Mouse (Mus musculus): ENCODE data around the gene Negr1. TPM values are rescaled to one million over a fixed set of nuclear protein-coding genes. Genes with fewer than 3 reads are reported as not detected.
A peak's percentile ranks its signal among the peaks of the same experiment; 100 is the strongest.

The Negr1 gene
- 1 to 10 TPM in 1 of 2 experiments, under 1 TPM in 1; 0.40 to 1.9 TPM for total RNA-seq (2021)
- long read RNA-seq, experiment 1: 0 reads
- long read RNA-seq, experiment 2: 0 reads

DNA sequence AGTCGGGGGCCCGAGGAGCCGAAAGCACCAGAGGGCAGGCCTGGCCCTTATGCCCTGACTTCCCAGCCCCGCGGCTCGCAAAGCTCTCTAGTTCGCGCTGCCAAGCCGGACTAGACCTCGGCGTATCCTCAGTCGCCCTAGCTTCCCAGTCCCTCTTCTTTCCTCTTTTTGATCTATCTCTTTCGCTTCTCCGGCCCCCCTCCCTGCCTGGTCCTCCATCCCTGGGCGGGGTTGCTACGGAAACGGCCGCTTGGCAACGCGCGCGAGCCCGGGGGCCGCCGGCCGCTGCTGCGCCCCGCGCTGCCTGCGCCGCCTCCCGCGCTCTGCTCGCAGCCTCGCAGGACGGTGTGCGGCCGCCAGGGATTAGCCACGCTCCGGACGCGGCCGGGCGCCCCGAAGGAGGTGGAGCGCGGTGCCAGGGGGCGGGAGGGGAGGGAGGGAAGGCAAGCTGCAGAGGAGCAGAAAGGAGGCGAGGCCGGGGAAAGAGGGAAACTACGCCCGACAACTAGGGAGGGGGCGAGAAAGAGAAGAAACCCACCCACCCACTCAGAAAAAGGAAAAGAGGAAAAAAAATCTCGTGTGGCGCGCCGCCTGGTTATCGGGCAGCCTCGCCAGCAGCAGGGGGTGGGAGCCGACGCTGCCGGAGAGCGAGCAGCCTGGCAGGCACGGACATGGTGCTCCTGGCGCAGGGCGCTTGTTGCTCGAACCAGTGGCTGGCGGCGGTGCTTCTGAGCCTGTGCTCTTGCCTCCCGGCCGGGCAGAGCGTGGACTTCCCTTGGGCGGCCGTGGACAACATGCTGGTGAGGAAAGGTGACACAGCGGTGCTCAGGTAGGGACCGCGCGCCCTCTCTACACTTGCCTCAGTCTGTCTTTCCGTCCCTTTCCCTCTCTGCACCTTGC is at the start of gene Negr1:
TSS of gene Negr1 (plus strand) at position 271 of the 900 bp plus-strand sequence.
- DNase-seq: peak; percentile 51 to 66

DNA sequence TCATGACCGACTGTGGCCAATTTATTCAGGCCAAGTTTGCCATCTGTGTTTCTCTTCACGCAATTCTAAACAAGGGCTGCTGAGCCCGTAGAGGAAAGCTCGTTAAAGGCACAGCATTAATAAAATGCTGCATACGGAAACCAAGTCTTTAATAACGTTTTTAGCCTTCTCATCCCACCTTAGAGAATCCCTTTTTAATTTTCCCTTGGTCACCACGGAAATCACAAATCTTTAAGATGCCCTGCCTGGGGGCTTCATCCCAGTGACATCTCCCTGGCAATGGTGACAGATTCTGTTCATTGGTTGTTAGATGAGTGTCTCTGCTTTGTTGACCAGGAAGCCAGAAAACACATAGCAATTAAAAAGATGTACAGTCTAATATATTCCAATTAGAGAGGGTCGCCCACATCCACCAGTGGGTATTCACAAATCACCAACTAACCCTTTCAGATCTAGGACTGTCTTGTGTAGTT is 35.1 kb upstream of the Negr1 start:
- DNase-seq: no peak

DNA sequence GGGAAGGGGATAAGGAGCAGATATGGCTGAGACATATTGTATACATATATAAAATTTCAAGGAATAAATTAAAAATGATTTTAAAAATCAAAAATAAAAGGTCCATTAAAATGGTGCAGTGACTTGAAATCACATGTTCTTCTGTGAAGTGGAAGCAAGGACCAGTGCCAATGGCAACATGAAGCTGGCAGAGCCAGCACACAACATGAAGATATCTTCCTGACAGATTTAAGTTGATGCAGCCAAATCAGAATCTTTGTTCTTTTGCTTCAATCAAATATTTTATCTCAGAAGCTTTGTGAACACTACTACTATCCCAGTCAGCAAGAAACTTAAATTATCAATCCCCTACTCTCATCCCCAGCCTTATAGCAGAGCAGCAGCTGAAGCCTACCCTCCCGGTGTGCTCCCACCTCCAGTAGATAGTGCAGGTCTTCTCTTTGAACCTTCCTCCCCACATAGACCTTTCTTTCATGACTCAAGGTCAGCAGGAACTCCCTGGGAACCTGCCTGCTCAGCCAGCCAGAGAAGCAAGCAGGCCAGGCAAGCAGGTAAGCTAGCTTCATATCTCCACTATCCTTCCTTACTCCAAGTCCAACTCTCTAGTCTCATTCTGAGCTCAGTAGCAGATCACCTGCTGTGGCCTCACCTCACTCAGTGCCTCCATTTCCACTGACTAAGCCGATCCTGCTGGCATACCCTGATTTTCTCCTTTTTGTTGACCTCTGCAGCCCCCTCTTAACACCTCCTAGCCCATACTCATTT is 34.2 kb upstream of the Negr1 start:
- no peak for DNase-seq

DNA sequence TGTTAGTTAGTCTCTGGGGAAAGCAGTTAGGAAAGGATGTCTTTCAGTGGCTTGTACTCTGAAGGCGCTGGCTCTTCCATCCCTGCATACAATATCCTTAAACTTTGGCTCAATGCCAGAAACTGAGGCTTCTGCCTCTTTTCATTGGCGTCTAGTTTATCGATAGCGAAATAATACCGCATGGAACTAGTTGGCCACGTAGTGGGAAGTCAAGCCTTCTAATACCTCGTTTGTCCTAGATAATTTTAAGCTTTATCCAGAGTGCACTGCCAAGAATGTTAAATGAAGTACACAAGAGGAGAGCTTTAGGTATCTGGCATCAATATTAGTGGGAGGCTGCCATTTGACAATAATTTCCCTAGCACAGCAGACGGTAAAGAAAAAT is 2.2 kb upstream of the Negr1 start:
- DNase-seq: peak in 1 of 2 experiments; percentile 9

DNA sequence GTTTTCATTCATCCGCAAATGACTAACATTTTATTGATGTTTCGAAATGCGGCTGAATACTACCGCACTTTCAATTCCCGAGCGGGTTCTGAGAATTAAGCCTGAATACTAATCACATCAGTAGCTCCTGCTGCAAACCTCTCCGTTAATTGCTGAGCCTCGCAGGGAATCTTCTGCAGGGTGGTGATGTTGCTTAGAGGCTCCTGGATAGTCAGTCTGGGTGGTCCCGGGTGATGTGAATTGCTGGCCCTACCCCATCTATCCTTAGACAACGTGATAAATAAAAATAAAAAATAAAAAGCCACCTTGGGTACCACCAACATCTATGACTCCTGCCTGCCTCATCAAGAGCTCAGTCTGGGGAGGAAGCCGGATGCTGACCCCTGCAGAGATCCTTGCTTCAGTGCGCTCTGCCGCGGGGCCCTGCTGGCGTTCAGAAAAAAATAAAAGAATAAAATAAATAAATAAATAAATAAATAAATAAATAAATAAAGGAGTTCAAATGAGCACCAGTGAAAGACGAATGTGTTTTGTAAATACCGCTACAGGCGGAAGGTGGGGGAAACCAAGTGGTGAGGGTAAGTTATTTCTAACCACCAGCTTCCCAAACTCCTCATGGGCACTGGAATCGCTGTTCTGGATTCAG is 1.6 kb upstream of the Negr1 start:
- no peak for DNase-seq

DNA sequence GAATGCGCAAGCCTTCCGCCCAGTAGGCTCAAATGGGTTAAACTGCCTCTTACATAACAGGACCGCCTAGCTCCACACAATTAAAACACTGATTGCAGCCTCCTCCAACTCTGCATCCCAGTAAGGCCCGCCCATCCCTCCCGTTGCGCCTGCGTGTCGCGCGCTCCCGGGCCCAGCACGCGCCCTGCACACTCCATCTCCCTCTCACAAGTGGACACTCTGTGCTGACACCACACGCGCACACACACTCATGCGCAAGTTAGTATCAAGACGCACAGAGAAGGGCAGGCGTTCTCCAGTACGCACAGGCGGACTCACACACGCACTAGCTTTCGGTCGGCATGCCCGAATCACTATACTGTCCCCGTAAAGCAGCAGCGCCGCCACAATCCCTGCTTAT is 828 bp upstream of the Negr1 start:
- DNase-seq: peak; percentile 66 to 73

DNA sequence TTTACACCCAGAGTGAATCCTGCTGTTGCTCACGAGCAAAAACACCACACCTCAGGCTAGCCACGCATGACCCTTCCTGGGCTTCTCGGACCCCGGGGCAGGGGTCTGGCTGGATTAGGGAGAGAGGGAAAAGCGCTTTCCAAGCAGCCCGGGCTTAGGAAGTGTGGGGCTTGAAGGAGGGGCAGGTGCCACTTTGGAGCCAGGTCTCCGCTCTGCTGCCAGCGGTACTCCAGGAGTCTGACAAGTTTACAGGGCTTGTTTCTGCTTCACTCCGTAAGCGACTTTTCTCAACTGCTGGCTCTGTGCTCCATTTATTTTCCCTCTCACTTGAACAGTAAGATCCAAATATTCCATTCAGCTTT is 811 bp downstream of the Negr1 start:
- no peak for DNase-seq

DNA sequence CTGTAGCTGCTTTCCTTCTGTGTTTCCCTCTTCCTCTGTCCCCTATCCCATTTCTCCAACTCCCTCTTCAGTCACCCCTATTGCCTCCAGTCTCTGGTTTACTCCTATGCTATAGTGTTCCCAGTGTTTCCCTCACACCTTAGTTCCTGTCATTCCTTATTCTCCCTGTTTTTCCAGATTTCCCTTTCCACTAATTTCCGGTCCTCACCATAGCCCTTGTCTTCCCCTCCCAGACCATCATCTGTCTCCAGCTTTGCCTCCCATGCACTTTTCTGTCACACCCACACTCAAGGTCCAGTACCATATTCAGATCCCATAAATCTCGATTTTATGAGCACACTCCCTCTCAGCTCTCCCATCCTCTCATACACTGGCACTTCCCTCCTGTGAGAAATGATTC is 1.2 kb downstream of the Negr1 start:
- no peak for DNase-seq

DNA sequence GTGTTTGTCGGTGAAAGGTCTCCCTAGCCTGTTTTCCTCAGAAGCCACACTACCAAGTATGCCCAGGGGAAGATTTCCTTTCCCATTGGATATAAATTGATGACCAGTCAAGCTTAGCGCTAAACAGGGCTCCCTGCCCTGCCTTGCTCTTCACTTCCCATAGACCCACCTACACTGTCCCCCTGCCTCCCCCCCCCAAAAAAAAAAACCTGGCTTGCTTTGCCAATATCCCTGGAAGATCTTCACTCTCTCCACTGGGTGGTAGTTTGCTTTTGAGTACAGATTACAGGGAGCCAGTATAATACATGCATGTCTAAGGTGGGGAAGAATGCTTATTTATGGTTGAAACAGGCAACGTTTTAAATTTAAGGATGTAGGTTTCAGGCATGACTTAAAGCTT is 1.8 kb downstream of the Negr1 start:
- DNase-seq: no peak

DNA sequence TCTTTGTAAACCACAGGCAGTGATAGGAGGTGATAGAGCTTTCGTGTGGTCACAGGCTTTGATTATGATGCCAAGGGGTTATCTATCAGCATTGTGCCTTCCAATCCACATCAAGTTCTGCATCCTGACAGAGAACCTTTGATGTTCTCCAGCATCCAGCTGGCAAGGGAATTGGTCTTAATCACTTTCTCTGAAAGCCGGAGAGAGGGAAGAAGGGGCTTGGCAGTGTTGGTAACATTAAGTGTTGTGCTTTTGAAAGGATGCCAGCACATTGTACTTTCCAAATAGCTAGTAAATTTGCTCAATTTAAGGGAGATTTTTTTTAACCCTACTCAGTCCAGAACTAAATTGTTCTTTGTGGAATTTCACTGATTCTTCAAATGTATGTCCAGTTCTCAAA is 11.9 kb downstream of the Negr1 start:
- DNase-seq: no peak

DNA sequence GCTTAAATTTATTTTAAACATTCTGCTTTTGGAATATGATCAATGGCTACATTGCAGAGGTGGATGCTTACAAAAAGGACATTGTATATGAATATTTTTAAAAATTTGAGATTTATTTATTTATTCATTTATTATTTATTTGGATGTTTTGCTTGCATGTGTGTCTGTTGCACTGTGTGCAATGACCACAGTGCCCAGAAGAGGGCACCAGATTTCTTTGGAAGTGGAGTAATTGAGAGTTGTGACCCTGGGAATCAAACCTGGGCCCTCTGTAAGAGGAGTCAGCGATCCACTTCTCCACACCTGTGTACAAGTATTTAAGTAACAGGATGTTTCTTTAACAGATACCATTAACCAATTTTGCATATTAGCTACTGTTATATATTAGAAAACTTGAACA is 14.7 kb downstream of the Negr1 start:
- DNase-seq: no peak

DNA sequence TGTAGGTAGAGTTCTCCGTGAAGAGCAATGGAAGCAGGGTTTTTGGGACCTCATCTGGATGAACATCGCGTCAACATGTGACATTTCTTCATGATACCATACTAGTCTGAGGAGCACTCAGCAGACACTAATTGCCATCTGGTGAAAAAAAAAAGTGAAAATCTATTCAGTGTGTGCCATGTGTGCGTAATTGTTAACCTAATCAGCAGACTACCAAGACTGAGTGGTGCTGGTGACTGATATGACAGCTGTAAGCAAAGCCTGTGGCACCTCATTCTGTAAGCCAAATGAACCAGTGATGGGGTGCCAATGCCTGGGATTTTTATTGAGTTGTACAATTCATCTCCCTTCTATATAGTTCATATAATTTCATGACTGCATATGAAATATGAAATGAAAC is 29.0 kb downstream of the Negr1 start:
- no peak for DNase-seq

DNA sequence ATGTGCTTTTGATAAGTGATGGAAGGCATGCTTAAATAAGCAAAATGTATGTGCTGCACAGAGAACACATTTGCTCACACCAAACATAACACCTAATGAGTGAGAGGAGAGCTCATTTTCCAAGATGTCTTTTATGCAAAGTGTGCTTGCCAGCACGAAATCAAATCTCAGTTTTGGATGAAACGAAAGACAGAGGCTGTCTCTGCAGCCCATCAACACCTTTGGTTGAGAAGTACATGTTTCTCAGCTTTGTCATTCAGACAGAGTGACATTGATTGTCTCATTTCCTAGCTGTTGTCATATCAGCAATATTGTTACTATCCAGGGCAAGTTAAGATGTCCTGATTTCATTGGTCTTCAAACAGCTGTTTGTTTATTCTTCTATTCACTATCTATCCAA is 29.5 kb downstream of the Negr1 start:
- no peak for DNase-seq

DNA sequence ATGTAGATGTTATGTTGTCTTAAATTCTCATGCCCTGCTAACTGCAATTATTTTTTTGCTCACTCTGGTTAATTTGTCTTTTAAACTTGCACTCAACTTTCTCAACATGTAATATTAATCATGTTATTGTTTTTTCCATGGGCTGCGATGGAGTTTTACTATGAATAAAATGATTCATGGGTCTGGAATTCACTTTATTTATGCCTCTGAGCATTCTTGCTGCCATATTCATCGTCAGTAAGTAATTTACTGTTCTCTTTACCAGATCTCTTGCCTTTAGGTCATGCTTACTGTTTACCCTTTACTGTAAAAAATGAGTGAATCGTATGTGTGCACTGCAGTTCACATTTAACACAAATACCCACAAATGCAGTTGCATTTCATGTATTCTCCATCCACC is 45.3 kb downstream of the Negr1 start:
- DNase-seq: no peak

DNA sequence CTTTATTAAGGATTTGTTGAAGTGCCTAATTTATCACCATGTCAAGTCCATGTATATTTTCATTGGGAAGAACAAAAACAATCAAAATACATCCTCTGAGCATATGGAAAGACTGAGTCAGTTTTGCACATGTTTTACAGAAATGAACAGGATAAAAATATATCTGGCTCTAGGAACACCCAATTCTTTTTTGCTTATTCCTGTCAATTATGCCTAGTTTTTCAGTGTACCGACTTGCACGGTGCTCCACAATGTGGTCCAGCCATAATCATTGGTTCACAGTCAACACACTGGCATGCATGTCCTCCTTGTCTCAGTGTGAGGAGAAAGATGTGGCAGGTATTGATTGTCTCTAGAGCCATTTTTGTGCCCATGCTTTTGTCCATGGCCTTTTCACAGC is 58.3 kb downstream of the Negr1 start:
- no peak for DNase-seq

DNA sequence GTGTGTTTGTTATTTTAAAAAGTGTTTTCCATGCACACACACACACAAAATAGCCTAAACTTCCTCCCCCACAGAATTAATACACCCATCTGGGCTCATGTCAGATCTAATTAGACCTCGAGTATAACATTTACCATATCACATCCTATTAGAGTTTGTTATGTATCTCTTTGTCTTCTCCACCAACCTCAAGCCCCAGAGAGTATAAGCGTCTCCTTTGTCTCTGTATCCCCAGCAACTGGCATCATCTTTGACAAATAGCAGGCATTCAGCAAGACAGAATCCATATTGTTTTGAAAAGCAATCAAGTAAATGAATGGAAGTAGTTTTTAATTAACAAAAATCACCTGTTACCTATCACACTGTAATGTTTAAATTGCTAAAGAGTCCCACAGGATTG is 67.0 kb downstream of the Negr1 start:
- DNase-seq: no peak

DNA sequence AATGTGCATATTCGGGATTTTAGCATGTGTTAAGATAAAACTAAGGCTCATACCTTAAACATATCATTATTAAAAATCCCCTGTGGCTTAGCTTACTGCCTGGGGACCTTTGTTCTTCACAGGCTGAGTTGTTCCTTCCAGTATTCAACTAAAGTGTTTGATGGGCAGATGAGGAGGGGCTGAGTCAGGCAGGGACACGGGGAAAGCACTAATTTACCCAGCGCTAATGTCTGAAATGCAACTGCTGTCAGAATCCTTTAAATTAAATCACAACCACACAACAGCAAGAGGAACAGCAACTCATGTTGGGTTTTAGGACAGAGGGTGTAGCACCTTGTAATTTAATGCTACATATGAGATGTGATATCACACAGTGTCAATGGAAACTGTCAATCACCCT is 71.3 kb downstream of the Negr1 start:
- no peak for DNase-seq

DNA sequence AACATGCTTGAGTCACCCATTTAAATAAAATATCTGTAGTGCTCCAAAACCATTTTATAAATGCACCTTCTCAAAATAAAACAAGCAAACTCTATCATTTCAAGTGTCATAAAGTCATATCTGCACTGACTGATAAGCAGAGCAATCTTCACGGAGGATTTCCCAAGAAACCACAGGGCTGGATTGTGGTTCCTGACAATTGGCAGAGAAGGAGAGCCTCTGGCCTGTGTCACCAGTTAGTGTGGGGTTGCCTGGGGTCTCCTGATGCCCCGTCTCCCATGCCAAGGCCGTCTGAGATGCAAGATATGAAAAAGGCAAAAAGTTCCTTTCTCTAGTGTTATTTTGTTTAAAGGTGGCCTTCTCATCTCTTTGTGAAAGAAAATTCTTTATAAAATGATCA is 77.8 kb downstream of the Negr1 start:
- no peak for DNase-seq

DNA sequence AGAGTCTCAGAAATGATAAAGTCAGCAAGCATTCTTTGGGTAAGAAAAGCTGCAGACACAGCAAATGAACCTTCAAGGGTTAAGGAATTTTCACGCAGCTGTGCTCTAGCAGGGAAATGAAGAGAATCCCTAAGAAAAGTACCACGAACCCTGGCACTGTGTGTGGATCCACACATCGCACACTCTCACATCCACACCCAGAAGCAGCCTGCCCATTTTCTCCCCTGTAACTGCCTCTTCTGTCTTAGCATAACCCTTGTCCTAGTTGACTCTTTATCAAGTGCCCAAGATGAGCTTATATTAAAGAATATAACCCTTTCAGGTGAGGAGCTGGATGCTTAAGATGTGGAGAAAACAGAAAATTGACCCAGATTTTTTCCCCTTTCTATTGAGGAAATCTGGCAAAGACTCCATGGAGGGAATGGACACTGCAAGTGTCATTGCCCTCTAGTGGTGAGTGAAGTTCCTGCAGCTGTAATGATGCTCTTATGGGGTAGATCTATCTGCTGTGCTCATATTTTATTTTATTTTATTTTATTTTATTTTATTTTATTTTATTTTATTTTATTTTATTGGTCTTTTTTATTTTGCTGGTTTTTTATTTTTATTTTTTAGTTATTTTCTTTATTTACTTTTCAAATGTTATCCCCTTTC is 82.2 kb downstream of the Negr1 start:
- peak in 1 of 2 experiments; percentile 44 for DNase-seq

DNA sequence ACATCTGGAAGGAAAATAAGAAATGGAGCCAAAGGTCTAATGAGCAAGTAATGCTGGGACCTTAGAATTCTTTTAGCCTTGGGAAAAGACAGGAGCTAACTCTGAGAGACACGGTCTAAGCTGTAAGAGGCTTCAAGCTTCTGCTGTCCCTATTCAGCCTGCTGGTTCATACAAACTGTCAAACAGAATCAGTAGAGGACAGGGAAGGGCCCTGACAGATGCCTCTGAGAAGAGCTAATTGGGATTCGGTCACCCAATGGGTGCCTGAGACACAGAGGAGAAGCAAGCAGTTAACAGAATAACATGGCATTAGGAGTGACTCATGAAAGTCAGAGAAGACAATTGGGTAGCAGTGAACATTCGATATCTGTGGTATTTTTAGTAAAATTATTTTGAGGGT is 86.8 kb downstream of the Negr1 start:
- DNase-seq: no peak

DNA sequence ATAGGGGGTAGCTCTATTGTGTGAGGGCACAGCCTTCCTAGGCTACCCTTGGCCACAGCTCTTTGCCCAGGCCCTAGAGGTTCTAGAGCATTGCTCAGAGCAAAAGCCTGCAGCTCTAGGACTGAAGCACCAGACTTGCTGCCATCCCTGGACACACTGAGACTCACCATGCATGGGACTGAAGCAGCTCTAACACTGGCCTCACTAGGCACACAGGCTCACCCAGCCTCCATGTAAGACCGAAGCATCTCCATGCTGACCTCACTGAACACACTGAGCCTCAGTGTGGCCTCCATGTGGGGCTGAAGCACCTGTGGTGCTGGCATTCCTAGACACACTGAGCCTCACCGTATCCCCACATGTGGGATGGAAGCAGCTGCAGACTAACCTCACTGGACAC is 101.0 kb downstream of the Negr1 start:
- no peak for DNase-seq

DNA sequence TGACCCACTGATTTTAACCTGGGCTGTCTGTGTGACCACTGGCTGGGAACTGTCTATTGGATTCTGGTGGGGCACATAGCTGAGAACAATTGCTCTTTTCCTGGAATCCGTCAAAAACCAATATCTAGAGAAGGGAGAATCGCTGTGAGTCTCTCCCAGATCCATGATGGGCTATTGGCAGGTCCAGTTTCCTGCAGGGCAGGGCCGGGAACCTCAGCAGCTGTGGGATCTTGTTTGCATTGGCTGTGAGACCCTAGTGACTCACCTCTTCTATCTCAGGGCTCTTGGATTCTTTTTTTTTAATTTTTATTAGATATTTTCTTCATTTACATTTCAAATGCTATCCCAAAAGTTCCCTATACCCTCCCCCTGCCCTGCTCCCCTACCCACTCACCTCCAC is 111.0 kb downstream of the Negr1 start:
- DNase-seq: peak; percentile 4 to 5
